Mouse (Mus musculus) megakaryocyte, embryonic 14.5 days (primary cell): Measurements from ENCODE around the gene Mylk4. TPM values are rescaled to one million over a fixed set of nuclear protein-coding genes. Genes with fewer than 3 reads are reported as not detected.

Experiments
- H3K27me3 ChIP-seq: replicated peaks from 2 replicates; pipeline ENCODE3; 2012; ENCODE audit warnings: inconsistent platforms
- H3K36me3 ChIP-seq: replicated peaks from 2 replicates; pipeline ENCODE3; 2012; ENCODE audit warnings: low read length, inconsistent platforms, mixed read lengths
- H3K4me1 ChIP-seq: 2 replicates; pipeline ENCODE4 v1.6.1; 2012; ENCODE audit warnings: inconsistent platforms
- H3K4me3 ChIP-seq: replicated peaks from 2 replicates; pipeline ENCODE3; 2012; ENCODE audit warnings: moderate library complexity, mild to moderate bottlenecking, inconsistent platforms
- H3K9me3 ChIP-seq: 2 replicates; pipeline ENCODE4 v1.6.1; 2012; ENCODE audit warnings: inconsistent platforms
- FLI1 ChIP-seq: IDR thresholded peaks from 2 replicates; pipeline ENCODE4 v1.6.1; 2012; ENCODE audit warnings: low read length, inconsistent platforms, mixed read lengths
- GATA1 ChIP-seq: IDR thresholded peaks from 3 replicates; pipeline ENCODE4 v1.6.1; 2012; ENCODE audit warnings: mixed read lengths, low read length, inconsistent platforms, borderline replicate concordance
- polyA plus RNA-seq: library from polyadenylated mRNA; stranded (reverse); fragments of >175 nt; gene quantifications from 2 replicates; pipeline ENCODE4 v1.2.3, GENCODE M21; 2012; ENCODE audit warnings: low replicate concordance; ENCODE audit not compliant: insufficient read depth

The Mylk4 gene
- polyA plus RNA-seq, 1 experiment: not detected

- no peak for TF ChIP-seq GATA1
- no peak for TF ChIP-seq FLI1
- no peaks in the 10 kb centered on the region for H3K9me3 ChIP-seq
- H3K36me3 ChIP-seq: no peaks in the 10 kb centered on the region
- H3K4me3 ChIP-seq: no peak overlapping the region
- H3K27me3 ChIP-seq: no peaks in the 10 kb centered on the region
- peaks cover 7% of the 10 kb centered on the region for H3K4me1 ChIP-seq
These were observed 124.5 kb downstream of the Mylk4 start for GRCm38 (mm10) chr13:32659271-32659670.

GRCm38 (mm10) chr13:32657583-32657982 lies 126.2 kb downstream of the Mylk4 start:
- H3K36me3 ChIP-seq: no peaks in the 10 kb centered on the region
- H3K4me1 ChIP-seq: peaks cover 7% of the 10 kb centered on the region
- H3K9me3 ChIP-seq: no peaks in the 10 kb centered on the region
- TF ChIP-seq GATA1 (no peak), FLI1 (no peak)
- no peaks in the 10 kb centered on the region for H3K27me3 ChIP-seq
- H3K4me3 ChIP-seq: no peak overlapping the region

Other genes with a start within 250 kb of the Mylk4 start
- gene Wrnip1, start 18.1 kb upstream of the Mylk4 start, polyA plus RNA-seq: 6.9 and 19.4 TPM in 2 replicates
- gene D930007J09Rik, start 18.9 kb upstream of the Mylk4 start, polyA plus RNA-seq: not detected in 2 replicates
- gene Serpinb1a, start 67.2 kb upstream of the Mylk4 start, polyA plus RNA-seq: 1.4 TPM in 1 of 2 replicates, not detected in the other
- gene Serpinb1c, start 114.3 kb upstream of the Mylk4 start, polyA plus RNA-seq: not detected in 2 replicates
- 0.19 TPM in 1 of 2 replicates, not detected in the other for gene Serpinb6b, start 181.3 kb upstream of the Mylk4 start, polyA plus RNA-seq
- 0.55 TPM in 1 of 2 replicates, not detected in the other for gene Serpinb9, start 219.3 kb upstream of the Mylk4 start, polyA plus RNA-seq
- gene Serpinb9b, start 243.5 kb upstream of the Mylk4 start, polyA plus RNA-seq: 0.12 TPM in 1 of 2 replicates, not detected in the other